Mouse (Mus musculus): Measurements from ENCODE around the gene Caly.
A peak's percentile ranks its signal among the peaks of the same experiment; 100 is the strongest.

Gene Caly

DNA sequence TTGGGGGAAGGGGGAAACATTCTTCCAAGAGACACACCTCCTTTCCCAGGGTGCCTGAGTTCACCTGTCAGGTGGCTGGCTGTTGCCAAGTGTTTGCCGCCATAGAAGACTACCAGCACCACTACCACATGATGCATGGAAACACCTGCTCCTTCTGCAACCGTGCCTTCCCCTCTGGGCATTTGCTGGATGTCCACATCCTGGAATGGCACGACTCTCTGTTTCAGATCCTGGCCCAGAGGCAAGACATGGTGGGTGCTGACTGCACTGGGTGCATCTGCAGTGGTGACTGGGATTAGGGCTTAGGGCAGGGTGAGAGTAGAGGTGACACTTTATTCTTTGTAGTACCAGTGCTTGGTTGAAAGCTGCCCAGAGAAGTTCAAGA, 45.2 kb downstream of the Caly start:
- no peak for DNase-seq (ENCODE audit: low spot score in 2 of 2)

DNA sequence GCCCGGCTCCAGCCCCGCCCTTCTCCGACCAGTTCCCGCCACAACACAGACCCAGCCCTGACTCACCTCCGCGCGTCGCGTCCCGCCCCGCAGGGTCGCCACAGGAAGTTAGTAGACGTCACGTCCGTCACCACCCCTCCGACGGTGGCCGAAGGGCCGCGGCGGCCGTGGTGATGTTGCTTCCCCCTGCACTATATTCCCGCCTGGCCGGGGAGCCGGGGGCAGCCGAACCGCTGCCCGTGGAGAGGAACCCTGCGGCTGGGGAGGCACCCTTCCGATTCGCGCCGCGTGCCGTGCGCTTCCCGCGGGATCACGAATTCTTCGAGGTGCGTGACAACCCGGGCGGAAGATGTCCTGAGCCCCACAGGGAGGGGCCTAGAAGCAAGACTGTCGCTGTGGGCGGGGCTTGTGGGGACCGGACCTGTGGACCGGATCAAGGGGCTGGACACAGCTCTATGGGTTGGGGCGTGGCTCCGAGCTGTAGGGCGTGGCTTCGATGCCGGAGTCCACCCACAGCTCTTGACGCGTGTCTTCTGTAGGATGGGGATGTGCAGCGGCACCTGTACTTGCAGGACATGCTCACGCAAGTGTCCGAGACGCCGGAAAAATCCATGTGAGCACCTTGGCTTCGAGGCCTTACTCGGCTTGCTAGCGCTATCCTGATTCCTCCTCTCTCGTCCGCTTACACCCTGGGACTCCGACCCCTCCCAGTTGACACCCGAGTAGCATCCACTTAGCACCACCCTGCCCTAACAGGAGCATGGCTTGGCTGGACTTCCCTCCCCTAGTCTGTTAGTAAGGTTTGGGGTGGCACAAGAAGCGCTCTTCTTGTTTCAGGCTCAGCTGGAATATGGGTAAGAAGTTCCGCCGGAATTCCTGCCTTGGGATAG, 45.8 kb downstream of the Caly start, which contains the start of the genes Zfp511 and Tubgcp2:
TSS of gene Zfp511 (plus strand) at position 111 of the 890 bp plus-strand sequence.
TSS of gene Tubgcp2 (minus strand) at position 389 of the 890 bp plus-strand sequence.
- peak; percentile 79 to 89 for DNase-seq (ENCODE audit: low spot score in 2 of 2)

DNA sequence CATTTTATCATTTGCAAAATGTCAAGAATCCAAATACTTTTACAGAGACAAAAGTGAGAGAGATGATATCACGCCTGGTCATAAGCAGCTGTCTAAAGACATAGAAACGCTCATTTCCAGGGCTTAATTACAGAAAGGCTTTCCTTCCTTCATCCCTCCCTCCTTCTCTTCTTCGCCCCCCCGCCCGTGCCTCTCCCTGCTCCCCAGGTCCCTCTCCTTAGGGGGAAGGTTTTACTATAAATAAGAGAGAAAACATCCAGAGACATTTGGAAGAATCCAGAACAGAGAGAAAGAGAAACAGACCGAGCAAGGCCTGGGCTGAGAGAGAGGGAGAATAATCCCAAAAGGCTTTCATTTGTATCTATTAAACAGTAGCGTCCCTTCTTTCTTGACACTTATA, 46.9 kb downstream of the Caly start:
- DNase-seq (ENCODE audit: low spot score in 2 of 2) = no peak

DNA sequence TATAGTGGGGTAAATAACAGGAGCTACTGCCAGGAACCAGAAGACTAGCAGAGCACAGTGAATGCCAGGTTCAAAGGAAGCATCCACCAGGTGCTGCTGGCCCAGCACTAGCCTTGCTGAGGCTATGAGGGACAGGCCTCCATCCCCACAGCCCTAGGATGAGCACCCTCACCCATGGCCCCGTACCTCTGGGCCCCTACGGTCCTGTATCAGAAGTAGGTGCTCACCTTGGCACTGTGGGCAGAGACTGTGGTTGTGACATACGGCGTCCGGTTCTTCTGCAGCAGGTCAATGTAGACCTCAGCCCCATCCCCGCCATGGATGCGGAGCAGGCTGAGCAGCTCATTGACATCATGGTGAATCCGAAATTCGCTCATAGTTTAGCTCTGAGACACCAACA, 49.0 kb downstream of the Caly start:
- DNase-seq (ENCODE audit: low spot score in 2 of 2) = no peak

DNA sequence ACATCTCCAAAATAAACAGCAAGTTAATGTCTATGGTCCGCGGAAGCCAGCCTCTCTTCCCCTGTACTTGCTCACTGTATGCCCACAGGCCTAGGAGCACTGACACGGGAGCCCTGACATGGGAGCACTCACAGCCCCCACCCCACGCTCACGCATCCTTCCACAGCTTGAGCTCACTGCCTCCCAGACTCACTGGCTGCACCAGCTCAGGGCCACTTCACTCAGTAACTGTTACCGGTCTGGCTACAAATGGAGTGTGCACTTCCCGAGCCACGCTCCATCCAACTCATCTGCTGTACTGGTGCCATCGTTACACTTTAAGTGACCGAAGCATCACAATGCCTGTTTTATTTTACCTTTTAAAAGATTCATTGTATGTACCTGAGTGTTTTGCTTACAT, 50.0 kb downstream of the Caly start:
- DNase-seq (ENCODE audit: low spot score in 2 of 2) = no peak

DNA sequence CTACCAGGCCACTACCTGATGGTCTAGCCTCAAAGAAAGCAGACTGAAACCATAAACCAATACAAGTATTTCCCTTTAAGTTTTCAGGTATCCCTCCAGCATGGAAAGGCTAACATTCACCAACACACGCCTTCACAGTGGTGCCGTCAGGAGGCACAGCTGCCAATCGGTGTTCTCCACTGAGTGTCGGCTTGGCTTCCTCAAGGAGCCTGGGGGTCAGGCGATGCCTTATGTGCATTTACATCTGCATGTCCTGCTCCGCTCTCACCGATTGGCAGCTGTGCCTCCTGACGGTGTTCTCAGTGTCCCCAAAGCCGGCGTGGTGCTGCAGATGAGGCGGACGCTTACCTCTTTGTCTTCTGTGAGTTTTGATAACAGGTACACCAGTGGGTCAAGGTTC, 50.6 kb downstream of the Caly start:
- DNase-seq (ENCODE audit: low spot score in 2 of 2) = no peak

Data from frontal cortex, postnatal 25 days (tissue).